Mouse (Mus musculus) midbrain, embryonic 14.5 days (tissue): ENCODE measurements around the gene Cnbd2. TPM values are rescaled to one million over a fixed set of nuclear protein-coding genes. Genes with fewer than 3 reads are reported as not detected.

Experiments
- ATAC-seq: fragments of 200-750 bp; cut with Nextera tagmentation; 2 replicates; pipeline ENCODE4 v1.8.0; 2017; ENCODE audit warnings: moderate number of reproducible peaks, moderate library complexity; ENCODE audit not compliant: low FRiP score, low TSS enrichment
- DNase-seq: peaks from one replicate; pipeline ENCODE4 v3.0.0-alpha.2; 2015
- H3K27ac ChIP-seq: fragments of 300-500 bp; sonication (generic); replicated peaks from 2 replicates; pipeline ENCODE4 v1.5.1; 2014; ENCODE audit warnings: mild to moderate bottlenecking, low read depth, low read length, moderate library complexity
- H3K27me3 ChIP-seq: fragments of 300-500 bp; sonication (generic); 2 replicates; pipeline ENCODE4 v1.6.1; 2014; ENCODE audit warnings: low read length, control low read depth, mixed read lengths; ENCODE audit not compliant: control insufficient read depth, insufficient read depth
- H3K36me3 ChIP-seq: fragments of 300-500 bp; sonication (generic); 2 replicates; pipeline ENCODE4 v1.6.1; 2014; ENCODE audit warnings: low read length, control low read depth; ENCODE audit not compliant: control insufficient read depth, insufficient read depth
- H3K4me1 ChIP-seq: fragments of 300-500 bp; sonication (generic); 2 replicates; pipeline ENCODE4 v1.6.1; 2014; ENCODE audit warnings: mild to moderate bottlenecking, antibody characterized with exemption, low read length, control low read depth; ENCODE audit not compliant: control insufficient read depth, insufficient read depth
- H3K4me2 ChIP-seq: fragments of 300-500 bp; sonication (generic); 2 replicates; pipeline ENCODE4 v1.6.1; 2014; ENCODE audit warnings: mild to moderate bottlenecking, low read length, moderate library complexity
- H3K4me3 ChIP-seq: fragments of 300-500 bp; sonication (generic); replicated peaks from 2 replicates; pipeline ENCODE4 v1.5.1; 2014; ENCODE audit warnings: low read depth, low read length
- H3K9ac ChIP-seq: fragments of 300-500 bp; sonication (generic); replicated peaks from 2 replicates; pipeline ENCODE4 v1.6.1; 2014; ENCODE audit warnings: mild to moderate bottlenecking, low read length, moderate library complexity
- H3K9me3 ChIP-seq: fragments of 300-500 bp; sonication (generic); 2 replicates; pipeline ENCODE4 v1.6.1; 2016; ENCODE audit warnings: low read length, control low read depth, mixed read lengths; ENCODE audit not compliant: control insufficient read depth
- WGBS: fragments of 180-500 bp; shearing (Covaris S2); extraction: QIAGEN DNeasy Blood & Tissue Kit; methylation state at CpG from one replicate; pipeline ENCODE4 v1.1.7; 2014; 5-methylcytosine and 5-hydroxymethylcytosine counted together
- polyA plus RNA-seq: library from polyadenylated mRNA; unstranded; fragments of >200 nt; fragmentation: Nextera tagmentation; extraction: Ambion mirVana; gene quantifications from 2 replicates; pipeline ENCODE4 v1.2.1, GENCODE M21; 2014

Cnbd2 gene
- polyA plus RNA-seq, 1 experiment from 2014 or later = 6.9 TPM

DNA sequence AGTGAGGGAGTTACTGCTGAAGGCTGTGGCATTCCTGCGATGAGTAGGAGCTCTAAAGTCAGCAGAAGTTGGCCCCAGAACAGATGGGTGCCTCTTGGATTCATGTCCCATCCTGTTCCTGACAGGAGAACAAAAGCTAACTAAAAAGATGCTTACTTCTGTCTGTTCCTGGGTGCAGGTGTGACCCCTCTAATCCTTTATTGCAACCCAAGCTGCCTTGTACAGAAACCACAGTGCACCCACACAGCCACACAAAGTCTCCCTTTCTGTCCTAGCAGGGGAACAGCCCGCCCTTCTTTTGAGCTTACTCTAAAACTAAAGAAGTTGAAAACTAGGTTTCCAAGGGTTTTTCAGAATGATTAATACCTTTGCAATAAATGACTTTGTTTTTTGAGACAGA is 23.9 kb upstream of the Cnbd2 start:
- Histone ChIP-seq H3K36me3 (peaks cover 45% of the 10 kb centered on the region), H3K4me2 (no peak overlapping the region), H3K4me1 (no peaks in the 10 kb centered on the region), H3K27ac (no peak overlapping the region), H3K9me3 (no peaks in the 10 kb centered on the region), H3K27me3 (no peaks in the 10 kb centered on the region), H3K9ac (no peak overlapping the region), H3K4me3 (no peak overlapping the region)
- ATAC-seq = no peak
- DNase-seq = no peak
- WGBS = 93% methylated on average over 2 of the region's 2 CpGs

DNA sequence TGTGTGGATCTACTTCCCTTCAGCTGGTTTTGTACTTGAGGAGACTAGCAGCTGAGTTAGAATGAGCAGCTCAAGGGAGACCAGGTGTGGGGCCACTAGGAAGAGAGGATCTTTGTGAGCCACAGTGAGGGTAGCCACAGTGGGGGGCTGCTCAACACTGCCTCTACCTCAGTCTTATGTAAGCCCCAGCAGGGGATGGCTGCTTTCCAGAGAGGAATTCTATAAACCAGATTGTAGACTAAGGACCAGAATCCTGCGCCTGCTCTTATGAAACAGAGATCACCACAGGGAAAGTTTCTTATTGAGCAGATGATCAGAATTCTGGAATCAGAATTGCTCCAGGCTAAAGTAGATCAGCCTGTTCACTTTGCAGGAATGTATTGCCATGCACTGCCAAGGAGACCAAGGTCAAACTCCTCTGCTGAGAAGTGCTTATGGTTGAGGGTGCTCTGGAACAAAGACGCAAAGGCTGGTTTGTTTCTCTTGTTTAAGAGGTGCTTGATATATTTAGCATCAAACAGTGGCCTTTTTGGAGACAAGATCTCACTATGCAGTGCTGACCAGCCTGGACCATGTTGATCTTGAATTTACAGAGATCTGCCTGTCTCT is 22.4 kb upstream of the Cnbd2 start:
- Histone ChIP-seq H3K27ac (no peak overlapping the region), H3K27me3 (no peaks in the 10 kb centered on the region), H3K9me3 (no peaks in the 10 kb centered on the region), H3K4me3 (no peak overlapping the region), H3K36me3 (peaks cover 57% of the 10 kb centered on the region), H3K9ac (no peak overlapping the region), H3K4me2 (no peak overlapping the region), H3K4me1 (no peaks in the 10 kb centered on the region)
- DNase-seq (no peak), ATAC-seq (no peak)
- 84% methylated on average over 2 of the region's 2 CpGs for WGBS

DNA sequence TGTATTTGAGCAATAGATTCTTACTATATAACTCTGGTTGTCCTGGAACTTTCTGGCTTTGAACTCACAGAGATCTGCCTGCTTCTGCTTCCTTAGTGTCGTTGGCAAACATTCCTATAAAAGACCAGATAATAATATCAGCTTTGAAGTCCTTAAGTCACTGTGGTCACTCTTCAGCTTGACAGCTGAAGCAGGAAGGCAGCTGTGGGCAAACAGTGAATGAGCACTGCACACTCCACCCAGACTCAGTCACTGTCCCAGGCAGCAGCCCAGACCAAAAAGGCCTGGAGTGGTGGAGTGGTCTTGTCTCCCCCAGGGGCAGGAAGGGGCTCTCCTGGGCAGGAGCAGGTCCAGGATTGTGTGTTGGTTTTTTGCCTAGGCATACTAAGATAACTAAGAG is 20.1 kb upstream of the Cnbd2 start:
- no peak for DNase-seq
- no peak overlapping the region for H3K9ac ChIP-seq
- WGBS = 94% methylated on average over 1 of the region's 1 CpGs
- no peak overlapping the region for H3K27ac ChIP-seq
- H3K27me3 ChIP-seq = no peaks in the 10 kb centered on the region
- no peak for ATAC-seq
- no peak overlapping the region for H3K4me3 ChIP-seq
- H3K36me3 ChIP-seq = peaks cover 70% of the 10 kb centered on the region
- H3K9me3 ChIP-seq = no peaks in the 10 kb centered on the region
- H3K4me1 ChIP-seq = no peaks in the 10 kb centered on the region
- no peak overlapping the region for H3K4me2 ChIP-seq

DNA sequence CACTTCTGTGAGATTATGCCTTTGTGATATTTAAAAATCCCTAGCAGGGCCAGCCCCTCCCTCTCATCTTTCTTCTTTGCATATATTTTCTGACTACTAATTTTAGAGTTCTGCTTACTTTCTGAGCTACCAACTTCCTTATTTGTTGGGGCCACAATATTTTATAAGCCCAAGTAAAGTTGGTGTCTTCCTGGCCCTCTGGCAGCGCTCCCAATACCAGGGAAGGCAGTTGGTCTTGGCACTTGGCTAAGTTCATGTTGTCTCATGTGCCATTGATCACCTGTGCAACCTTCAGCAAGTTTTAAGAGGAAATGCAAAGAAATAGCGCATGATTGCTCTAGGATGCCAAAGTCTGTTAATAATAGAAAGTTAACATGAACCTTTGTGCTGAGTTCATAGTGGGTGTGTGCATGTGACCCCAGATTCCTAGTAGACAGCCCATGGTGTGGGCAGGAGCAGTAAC is 16.5 kb upstream of the Cnbd2 start:
- Histone ChIP-seq H3K4me3 (no peak overlapping the region), H3K27me3 (no peaks in the 10 kb centered on the region), H3K4me1 (no peaks in the 10 kb centered on the region), H3K36me3 (peaks cover 61% of the 10 kb centered on the region), H3K27ac (no peak overlapping the region), H3K9me3 (no peaks in the 10 kb centered on the region), H3K9ac (no peak overlapping the region), H3K4me2 (no peak overlapping the region)
- DNase-seq (no peak), ATAC-seq (no peak)
- WGBS = 95% methylated on average over 2 of the region's 2 CpGs

DNA sequence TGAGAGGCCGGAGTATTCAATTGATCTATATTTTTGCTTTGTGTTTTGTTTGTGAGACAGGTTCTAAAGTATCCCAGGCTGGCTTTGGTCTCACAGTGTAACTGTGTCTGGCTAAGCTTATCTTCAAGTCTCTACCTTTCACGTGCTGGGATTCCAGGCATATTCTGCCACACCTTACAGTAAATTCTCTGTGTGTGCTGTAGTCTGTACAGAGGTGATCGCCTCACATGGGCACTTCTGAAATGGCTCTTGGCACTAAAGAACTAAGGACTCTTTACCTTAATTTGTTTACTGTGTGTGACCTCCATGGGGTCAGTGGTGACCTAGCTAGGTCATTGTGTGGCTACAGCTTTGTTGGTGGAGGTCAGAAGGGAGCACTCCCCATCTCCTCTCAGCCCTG is 15.9 kb upstream of the Cnbd2 start:
- H3K4me1 ChIP-seq = no peaks in the 10 kb centered on the region
- H3K9ac ChIP-seq = no peak overlapping the region
- H3K9me3 ChIP-seq = no peaks in the 10 kb centered on the region
- H3K4me2 ChIP-seq = no peak overlapping the region
- ATAC-seq (no peak), DNase-seq (no peak)
- H3K36me3 ChIP-seq = peaks cover 66% of the 10 kb centered on the region
- H3K27ac ChIP-seq = no peak overlapping the region
- H3K4me3 ChIP-seq = no peak overlapping the region
- no peaks in the 10 kb centered on the region for H3K27me3 ChIP-seq
- 98% methylated on average over 3 of the region's 3 CpGs for WGBS

DNA sequence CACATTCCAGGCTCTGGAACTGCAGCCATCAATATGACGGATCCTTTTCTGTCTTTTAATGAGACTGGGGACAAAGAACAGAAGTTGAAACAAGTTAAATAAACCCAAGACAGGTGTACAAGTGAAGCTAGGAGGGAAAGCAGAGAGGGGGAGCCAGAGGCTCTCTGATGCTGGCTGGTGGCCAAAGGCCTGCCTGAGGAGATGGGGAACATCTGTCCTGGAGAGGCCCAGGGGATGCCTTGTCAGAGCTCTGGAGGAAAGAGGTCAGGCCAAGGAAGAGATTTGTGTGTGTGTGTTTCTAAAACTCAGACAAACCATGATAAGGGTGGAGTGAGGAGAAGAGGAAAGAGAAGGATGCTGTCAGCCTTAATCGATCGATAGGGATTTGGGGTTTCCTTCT is 14.4 kb upstream of the Cnbd2 start:
- H3K27me3 ChIP-seq = no peaks in the 10 kb centered on the region
- H3K4me2 ChIP-seq = no peak overlapping the region
- DNase-seq (no peak), ATAC-seq (no peak)
- no peaks in the 10 kb centered on the region for H3K9me3 ChIP-seq
- H3K27ac ChIP-seq = no peak overlapping the region
- 95% methylated on average over 3 of the region's 3 CpGs for WGBS
- H3K4me3 ChIP-seq = no peak overlapping the region
- H3K9ac ChIP-seq = no peak overlapping the region
- H3K4me1 ChIP-seq = no peaks in the 10 kb centered on the region
- peaks cover 66% of the 10 kb centered on the region for H3K36me3 ChIP-seq

DNA sequence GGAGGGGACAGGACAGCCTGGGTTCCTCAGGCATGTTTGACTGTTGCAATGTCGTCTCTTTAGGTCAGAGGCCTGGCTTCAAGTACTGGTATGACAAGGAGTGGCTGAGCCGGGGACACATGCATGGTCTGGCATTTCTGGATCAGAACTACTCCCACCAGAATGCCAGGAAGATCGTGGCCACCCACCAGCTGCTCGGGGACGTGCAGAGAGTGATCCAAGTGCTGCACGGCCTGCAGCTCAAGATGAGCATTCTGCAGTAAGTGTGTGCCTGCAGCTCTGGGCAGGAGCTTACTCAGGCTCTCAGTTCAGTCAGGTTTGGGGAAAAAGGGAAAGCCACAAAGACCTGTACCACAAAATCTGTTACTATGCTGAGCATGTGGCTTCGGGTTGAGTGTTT is 13.6 kb upstream of the Cnbd2 start:
- WGBS = 91% methylated on average over 7 of the region's 7 CpGs
- no peak for DNase-seq

DNA sequence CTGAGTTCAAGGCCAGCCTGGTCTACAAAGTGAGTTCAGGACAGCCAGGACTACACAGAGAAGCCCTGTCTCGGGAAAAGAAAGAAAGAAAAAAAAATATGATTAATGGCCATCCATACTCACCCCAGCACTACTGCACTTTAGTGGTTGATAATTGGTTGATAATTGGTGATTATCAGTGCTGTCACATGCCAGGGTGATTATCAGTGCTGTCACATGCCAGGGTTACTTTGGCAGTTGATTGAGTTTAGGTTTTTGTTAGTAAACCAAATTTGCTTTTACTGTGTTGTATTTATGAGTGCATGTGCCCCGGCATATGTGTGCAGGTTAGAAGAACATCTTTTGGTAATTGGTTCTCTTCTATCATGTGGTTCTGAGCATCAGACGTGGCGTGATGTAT is 10.0 kb upstream of the Cnbd2 start:
- 91% methylated on average over 4 of the region's 4 CpGs for WGBS
- no peaks in the 10 kb centered on the region for H3K9me3 ChIP-seq
- no peak for ATAC-seq
- no peak overlapping the region for H3K9ac ChIP-seq
- no peak overlapping the region for H3K4me2 ChIP-seq
- H3K4me3 ChIP-seq = no peak overlapping the region
- H3K27ac ChIP-seq = no peak overlapping the region
- H3K4me1 ChIP-seq = no peaks in the 10 kb centered on the region
- no peak for DNase-seq
- H3K27me3 ChIP-seq = no peaks in the 10 kb centered on the region
- H3K36me3 ChIP-seq = peaks cover 66% of the 10 kb centered on the region

More for the DNA sequence above, 13.6 kb upstream of the Cnbd2 start:
- no peaks in the 10 kb centered on the region for H3K9me3 ChIP-seq
- no peak overlapping the region for H3K4me3 ChIP-seq
- no peak overlapping the region for H3K9ac ChIP-seq
- no peak for ATAC-seq
- no peak overlapping the region for H3K27ac ChIP-seq
- no peak overlapping the region for H3K4me2 ChIP-seq
- no peaks in the 10 kb centered on the region for H3K4me1 ChIP-seq
- no peaks in the 10 kb centered on the region for H3K27me3 ChIP-seq
- peaks cover 65% of the 10 kb centered on the region for H3K36me3 ChIP-seq

DNA sequence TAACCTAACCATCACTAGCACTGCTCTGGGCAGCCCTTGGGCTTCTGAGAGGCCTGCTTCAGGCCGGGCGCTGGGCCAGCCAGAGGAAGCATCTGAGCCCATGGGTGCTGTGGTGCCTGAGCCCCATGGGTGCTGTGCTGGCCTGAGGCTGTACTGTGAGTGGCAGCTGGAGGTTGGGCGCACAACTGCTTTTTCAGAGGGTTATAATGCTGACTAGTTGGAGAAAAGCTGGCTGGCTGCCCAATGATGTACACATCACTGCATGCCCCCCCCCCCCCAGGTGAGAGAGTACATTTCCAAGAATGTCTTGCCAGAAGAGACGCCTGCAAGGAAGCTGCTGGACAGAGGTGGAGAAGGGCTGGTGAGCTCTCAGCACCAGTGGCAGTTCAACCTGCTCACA is 7.7 kb upstream of the Cnbd2 start:
- peaks cover 67% of the 10 kb centered on the region for H3K36me3 ChIP-seq
- no peak for DNase-seq
- WGBS = 97% methylated on average over 4 of the region's 4 CpGs
- no peak for ATAC-seq
- no peak overlapping the region for H3K27ac ChIP-seq
- no peak overlapping the region for H3K4me2 ChIP-seq
- no peak overlapping the region for H3K9ac ChIP-seq
- no peak overlapping the region for H3K4me3 ChIP-seq
- H3K4me1 ChIP-seq = no peaks in the 10 kb centered on the region
- H3K27me3 ChIP-seq = no peaks in the 10 kb centered on the region
- H3K9me3 ChIP-seq = no peaks in the 10 kb centered on the region
